Mouse (Mus musculus): Measurements from ENCODE around the gene Ccr5. TPM values are rescaled to one million over a fixed set of nuclear protein-coding genes. Genes with fewer than 3 reads are reported as not detected.

Ccr5 gene
- polyA plus RNA-seq, 1 experiment from 2014 or later: 1.0 TPM

DNA sequence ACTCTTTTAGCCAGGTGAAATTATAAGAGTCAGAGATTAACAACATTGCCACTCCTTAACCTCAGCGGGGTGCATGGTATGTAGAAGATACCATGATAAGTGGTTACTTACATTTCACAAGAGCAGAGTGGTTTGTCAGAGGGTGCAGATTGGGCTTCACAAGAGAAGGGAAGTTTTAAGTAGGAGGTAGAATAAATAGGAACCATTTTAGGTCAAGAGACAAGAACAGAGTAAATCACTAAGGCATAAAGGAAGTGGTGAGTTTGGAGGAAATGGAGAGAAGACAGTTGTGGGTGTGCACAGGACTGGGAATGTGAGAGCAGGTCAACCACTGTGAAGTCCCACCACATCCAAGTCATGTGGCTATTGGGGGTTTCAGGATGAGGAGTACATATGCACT, 18.1 kb upstream of the Ccr5 start:
- Histone ChIP-seq H3K9ac (ENCODE audit: low read depth, low read length) (no peak overlapping the region), H3K9me3 (replicated peaks; ENCODE audit: low read length) (no peaks in the 10 kb centered on the region), H3K4me2 (ENCODE audit: low read length) (no peak overlapping the region), H3K4me3 (replicated peaks; ENCODE audit: low read depth, low read length) (no peak overlapping the region), H3K4me1 (replicated peaks; ENCODE audit: insufficient read depth, low read length) (no peaks in the 10 kb centered on the region), H3K27me3 (ENCODE audit: insufficient read depth, low read length) (no peaks in the 10 kb centered on the region), H3K36me3 (ENCODE audit: insufficient read depth, low read length) (no peaks in the 10 kb centered on the region), H3K27ac (no peak overlapping the region)
- no peak for TF ChIP-seq CTCF (IDR thresholded peaks at IDR 0.05; ENCODE audit: low read depth)
- ATAC-seq (replicated peaks; ENCODE audit: low FRiP score, low read depth): no peak
- WGBS: 71% methylated on average over 1 of the region's 1 CpGs
- no peak for DNase-seq (ENCODE audit: low spot score)

DNA sequence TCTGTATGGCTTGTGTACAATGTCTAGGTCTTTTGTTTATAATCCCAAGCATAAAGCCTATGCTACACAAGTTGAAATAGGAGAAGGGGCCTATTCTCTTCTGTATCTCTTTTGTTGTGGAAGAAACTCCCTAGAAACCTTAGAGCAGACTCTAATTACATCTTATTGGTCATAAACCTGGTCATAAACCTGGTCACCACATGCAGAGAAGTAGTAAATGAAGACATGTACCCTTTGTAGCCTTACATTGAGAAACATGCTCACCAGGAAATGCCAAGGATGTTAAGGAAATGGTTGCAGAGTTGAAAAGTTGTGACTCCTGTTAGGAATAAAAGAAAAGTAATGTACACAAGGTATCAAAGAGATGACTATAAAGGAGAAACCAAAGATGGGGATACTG, 16.1 kb upstream of the Ccr5 start:
- TF ChIP-seq CTCF (IDR thresholded peaks at IDR 0.05; ENCODE audit: low read depth): no peak
- Histone ChIP-seq H3K27ac (no peak overlapping the region), H3K9ac (ENCODE audit: low read depth, low read length) (no peak overlapping the region), H3K27me3 (ENCODE audit: insufficient read depth, low read length) (no peaks in the 10 kb centered on the region), H3K4me2 (ENCODE audit: low read length) (no peak overlapping the region), H3K9me3 (replicated peaks; ENCODE audit: low read length) (no peaks in the 10 kb centered on the region), H3K4me3 (replicated peaks; ENCODE audit: low read depth, low read length) (no peak overlapping the region), H3K4me1 (replicated peaks; ENCODE audit: insufficient read depth, low read length) (no peaks in the 10 kb centered on the region), H3K36me3 (ENCODE audit: insufficient read depth, low read length) (no peaks in the 10 kb centered on the region)
- DNase-seq (ENCODE audit: low spot score): no peak
- no peak for ATAC-seq (replicated peaks; ENCODE audit: low FRiP score, low read depth)

DNA sequence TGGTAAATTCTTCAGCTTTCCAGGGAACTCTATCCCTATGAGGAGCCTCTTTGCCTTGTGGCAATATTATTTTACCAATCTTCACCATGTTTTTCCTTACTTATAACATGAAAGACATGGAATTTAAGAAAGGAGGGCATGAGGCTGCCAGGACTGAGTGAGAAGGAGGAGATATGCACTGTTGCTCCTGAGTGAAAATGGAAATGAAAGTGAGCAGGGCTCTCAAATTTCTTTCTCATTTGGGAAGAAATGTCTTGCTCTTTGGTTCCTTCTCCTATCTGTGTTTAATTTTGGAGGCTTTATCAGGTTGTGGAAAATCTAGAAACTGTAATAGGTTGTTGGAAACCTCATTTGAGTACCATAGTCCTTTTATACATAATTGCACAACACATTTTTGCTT, 14.1 kb upstream of the Ccr5 start:
- no peaks in the 10 kb centered on the region for H3K36me3 ChIP-seq (ENCODE audit: insufficient read depth, low read length)
- no peaks in the 10 kb centered on the region for H3K27me3 ChIP-seq (ENCODE audit: insufficient read depth, low read length)
- H3K9me3 ChIP-seq (replicated peaks; ENCODE audit: low read length): no peaks in the 10 kb centered on the region
- TF ChIP-seq CTCF (IDR thresholded peaks at IDR 0.05; ENCODE audit: low read depth): no peak
- no peak overlapping the region for H3K27ac ChIP-seq
- DNase-seq (ENCODE audit: low spot score): no peak
- H3K4me1 ChIP-seq (replicated peaks; ENCODE audit: insufficient read depth, low read length): no peaks in the 10 kb centered on the region
- H3K4me2 ChIP-seq (ENCODE audit: low read length): no peak overlapping the region
- H3K9ac ChIP-seq (ENCODE audit: low read depth, low read length): no peak overlapping the region
- ATAC-seq (replicated peaks; ENCODE audit: low FRiP score, low read depth): no peak
- no peak overlapping the region for H3K4me3 ChIP-seq (replicated peaks; ENCODE audit: low read depth, low read length)

DNA sequence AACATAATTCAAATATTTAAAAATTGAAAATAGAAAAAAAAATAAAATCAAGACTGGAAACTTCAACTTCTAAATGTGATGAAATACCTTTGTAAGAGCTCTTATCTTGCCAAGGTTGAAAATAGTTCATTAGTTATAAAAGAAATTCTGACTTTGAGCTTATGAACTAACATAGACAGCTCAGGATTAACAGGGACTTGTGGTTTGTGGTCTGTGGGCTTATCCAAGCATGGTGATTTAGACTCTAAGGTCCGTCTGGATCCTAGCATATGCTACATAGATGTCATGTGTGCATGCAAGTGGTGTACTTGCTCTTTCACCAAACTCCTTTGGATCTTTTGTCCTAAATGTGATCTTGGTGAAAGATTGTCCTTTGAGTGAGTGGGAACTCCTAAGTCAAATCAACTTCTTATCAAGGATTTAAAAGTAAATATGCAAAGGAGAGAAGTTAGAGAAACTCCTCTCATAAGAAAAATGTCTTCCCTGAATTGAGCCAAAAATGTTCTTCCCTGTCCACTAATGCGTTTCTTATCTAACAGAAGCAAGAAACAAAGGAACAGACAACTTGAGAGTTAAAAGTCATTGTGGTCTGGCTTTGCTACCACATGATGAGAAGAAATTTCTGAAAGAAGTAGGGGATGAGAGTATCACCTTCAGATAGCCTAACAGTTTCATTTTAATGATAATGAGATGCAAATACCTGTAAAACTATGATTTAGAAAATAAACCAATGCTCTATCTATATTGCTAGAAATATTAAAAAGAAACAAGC, 12.8 kb upstream of the Ccr5 start:
- ATAC-seq (replicated peaks; ENCODE audit: low FRiP score, low read depth): no peak
- 54% methylated on average over 2 of the region's 2 CpGs for WGBS
- TF ChIP-seq CTCF (IDR thresholded peaks at IDR 0.05; ENCODE audit: low read depth): no peak
- no peak overlapping the region for H3K4me2 ChIP-seq (ENCODE audit: low read length)
- DNase-seq (ENCODE audit: low spot score): no peak
- H3K27ac ChIP-seq: no peak overlapping the region
- no peak overlapping the region for H3K9ac ChIP-seq (ENCODE audit: low read depth, low read length)
- no peak overlapping the region for H3K4me3 ChIP-seq (replicated peaks; ENCODE audit: low read depth, low read length)
- no peaks in the 10 kb centered on the region for H3K36me3 ChIP-seq (ENCODE audit: insufficient read depth, low read length)
- H3K4me1 ChIP-seq (replicated peaks; ENCODE audit: insufficient read depth, low read length): no peaks in the 10 kb centered on the region
- H3K9me3 ChIP-seq (replicated peaks; ENCODE audit: low read length): no peaks in the 10 kb centered on the region
- no peaks in the 10 kb centered on the region for H3K27me3 ChIP-seq (ENCODE audit: insufficient read depth, low read length)

DNA sequence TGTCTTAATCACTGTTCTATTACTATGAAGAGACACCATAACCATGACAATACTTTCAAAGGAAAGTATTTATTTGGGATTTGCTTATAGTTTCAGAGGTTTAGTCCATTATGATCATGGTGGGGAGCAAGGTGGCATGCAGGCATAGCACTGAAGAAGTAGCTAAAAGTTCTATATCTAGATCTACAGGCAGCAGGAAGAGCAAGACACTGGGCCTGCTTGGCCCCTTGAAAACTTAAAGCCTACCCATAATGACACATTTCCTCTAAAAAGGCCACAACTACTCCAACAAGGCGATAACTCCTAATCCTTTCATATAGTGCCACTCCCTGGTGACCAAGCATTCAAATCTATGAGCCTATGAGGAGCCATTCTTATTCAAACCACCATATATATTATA, 9.3 kb upstream of the Ccr5 start:
- Histone ChIP-seq H3K9me3 (replicated peaks; ENCODE audit: low read length) (no peaks in the 10 kb centered on the region), H3K9ac (ENCODE audit: low read depth, low read length) (no peak overlapping the region), H3K4me2 (ENCODE audit: low read length) (no peak overlapping the region), H3K27ac (no peak overlapping the region), H3K36me3 (ENCODE audit: insufficient read depth, low read length) (no peaks in the 10 kb centered on the region), H3K4me1 (replicated peaks; ENCODE audit: insufficient read depth, low read length) (no peaks in the 10 kb centered on the region), H3K4me3 (replicated peaks; ENCODE audit: low read depth, low read length) (no peak overlapping the region), H3K27me3 (ENCODE audit: insufficient read depth, low read length) (no peaks in the 10 kb centered on the region)
- TF ChIP-seq CTCF (IDR thresholded peaks at IDR 0.05; ENCODE audit: low read depth): no peak
- WGBS: 95% methylated on average over 1 of the region's 1 CpGs
- ATAC-seq (replicated peaks; ENCODE audit: low FRiP score, low read depth): no peak
- no peak for DNase-seq (ENCODE audit: low spot score)

DNA sequence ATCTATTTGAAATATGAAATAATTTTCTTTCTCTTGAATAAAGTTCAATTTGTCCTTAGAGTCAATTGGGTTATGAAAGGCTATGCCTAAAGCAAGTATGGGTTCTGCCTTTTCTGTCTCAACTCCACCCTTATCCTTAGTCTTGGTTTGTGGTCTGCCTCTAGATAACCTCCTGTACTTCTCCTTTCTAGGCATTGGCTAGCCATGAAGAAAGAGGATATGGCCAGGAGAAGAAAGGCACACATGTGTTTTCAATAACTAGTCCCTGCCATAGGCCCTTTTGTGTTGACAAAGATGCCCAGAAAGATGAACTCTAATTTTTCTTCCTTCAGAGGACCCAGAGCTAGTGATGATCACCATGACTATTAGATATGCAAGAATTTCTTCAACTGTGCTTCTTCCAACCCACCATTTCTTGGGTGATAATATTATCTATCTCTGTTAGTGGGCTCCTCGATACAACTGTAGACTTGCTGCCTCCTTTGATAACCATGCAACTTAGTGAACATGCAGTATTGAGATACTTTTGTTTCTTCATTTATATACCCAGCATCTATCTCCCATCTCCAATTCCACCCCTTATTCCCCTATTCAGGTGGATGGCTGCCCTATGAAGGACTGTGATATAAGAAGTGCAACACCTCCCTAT, 8.6 kb upstream of the Ccr5 start:
- H3K9me3 ChIP-seq (replicated peaks; ENCODE audit: low read length): no peaks in the 10 kb centered on the region
- no peak for TF ChIP-seq CTCF (IDR thresholded peaks at IDR 0.05; ENCODE audit: low read depth)
- no peaks in the 10 kb centered on the region for H3K36me3 ChIP-seq (ENCODE audit: insufficient read depth, low read length)
- no peak overlapping the region for H3K4me3 ChIP-seq (replicated peaks; ENCODE audit: low read depth, low read length)
- H3K27me3 ChIP-seq (ENCODE audit: insufficient read depth, low read length): no peaks in the 10 kb centered on the region
- H3K27ac ChIP-seq: no peak overlapping the region
- no peak overlapping the region for H3K4me2 ChIP-seq (ENCODE audit: low read length)
- WGBS: 87% methylated on average over 1 of the region's 1 CpGs
- no peaks in the 10 kb centered on the region for H3K4me1 ChIP-seq (replicated peaks; ENCODE audit: insufficient read depth, low read length)
- ATAC-seq (replicated peaks; ENCODE audit: low FRiP score, low read depth) (no peak), DNase-seq (ENCODE audit: low spot score) (no peak)
- H3K9ac ChIP-seq (ENCODE audit: low read depth, low read length): no peak overlapping the region

Measured in kidney, postnatal 0 days (tissue).